Mouse (Mus musculus) cerebellum, postnatal 10 days (tissue): ENCODE measurements around the gene Fam189b.
"Not testable (repeated sequence)": the region's sequence is repeated elsewhere in the genome, so short reads cannot be mapped to it uniquely, and the experiment has no call there.

ENCODE experiments used
- DNase-seq, 2 experiments: peaks; one replicate each; pipeline ENCODE4 v3.0.0; 2021; ENCODE audit warnings: mixed read lengths in 2 of 2

Fam189b gene

DNA sequence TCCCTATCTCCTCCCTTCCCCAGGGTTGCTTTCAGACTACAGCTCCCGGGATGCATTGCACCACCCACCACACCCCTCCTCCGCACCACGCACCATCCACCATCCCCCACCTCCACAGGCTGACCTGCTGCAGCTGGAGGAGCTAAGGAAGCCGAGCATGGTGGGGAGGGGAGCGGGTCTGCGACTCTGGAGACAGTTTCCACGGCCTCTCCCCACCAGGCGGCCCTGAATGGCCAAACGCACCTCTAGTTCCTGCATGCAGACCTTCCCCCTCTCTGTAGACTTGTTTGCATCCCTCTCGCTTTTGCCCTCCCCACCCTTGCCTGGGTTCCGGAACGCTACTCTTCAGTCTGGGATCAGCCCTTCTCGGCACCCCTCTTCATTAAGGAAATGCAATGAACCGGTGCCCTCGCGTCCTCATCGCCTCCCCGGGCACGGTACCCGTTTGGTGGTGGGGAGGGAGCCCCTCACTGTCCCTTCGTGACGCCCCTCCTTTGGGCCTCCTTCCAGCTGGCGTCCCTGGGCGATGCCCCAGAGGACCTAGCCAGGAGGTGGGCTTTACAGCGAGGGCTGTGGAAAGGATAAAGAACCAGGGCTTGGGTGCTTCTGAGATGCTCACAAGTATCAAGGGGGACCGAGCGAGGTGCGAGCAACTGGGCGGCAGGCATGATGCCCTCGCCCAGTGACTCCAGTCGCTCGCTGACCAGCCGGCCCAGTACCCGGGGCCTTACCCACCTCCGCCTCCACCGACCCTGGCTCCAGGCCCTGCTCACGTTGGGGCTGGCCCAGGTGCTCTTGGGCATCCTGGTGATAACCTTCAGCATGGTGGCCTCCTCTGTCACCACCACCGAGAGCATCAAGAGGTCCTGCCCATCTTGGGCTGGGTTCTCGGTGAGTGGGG, at the start of gene Fam189b:
Gene Fam189b, plus strand, starts transcription at position 86 of the 901 bp plus-strand sequence.
- peak; percentile 93 to 96 for DNase-seq

DNA sequence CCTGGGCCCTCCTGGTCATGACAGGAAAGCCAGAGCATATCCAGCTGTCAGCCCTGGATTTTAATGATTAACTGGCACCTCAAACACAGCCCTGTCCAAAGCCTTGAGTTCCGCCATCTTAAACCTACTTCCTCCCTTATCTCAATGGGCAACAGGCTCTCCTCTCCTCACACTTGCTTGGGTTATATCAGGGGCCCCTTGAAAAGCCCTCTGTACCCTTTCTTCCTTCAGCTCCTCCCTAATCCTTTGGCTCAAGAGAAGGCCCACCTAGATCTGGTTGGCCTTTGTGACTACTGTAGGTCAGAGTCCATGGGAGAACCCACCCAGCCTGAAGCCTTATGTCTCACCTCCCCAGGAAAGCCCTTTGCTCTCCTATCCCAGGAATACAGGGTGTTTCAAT, 49.2 kb upstream of the Fam189b start:
- no peak for DNase-seq

DNA sequence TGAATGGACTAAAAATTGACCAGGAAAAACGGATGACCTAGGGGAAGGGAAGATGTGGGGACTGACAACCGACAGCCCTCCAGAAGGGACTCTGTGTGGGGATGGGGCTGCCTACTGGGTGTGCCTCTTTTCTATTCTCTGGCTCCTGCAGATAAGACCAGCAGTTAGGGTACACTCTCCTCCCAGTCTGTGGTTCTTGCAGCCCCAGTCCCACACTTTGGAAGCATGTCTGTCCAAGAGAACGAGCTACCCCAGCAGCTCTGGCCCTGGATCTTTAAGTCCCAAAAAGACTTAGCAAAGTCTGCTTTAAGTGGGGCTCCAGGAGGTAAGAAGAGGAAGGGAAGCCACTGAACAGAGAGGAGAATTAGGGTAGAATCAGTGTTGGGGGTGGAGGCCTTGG, 47.0 kb upstream of the Fam189b start, which contains the start of gene Pklr:
Gene Pklr, plus strand, starts transcription at position 185 of the 400 bp plus-strand sequence.
- no peak for DNase-seq

DNA sequence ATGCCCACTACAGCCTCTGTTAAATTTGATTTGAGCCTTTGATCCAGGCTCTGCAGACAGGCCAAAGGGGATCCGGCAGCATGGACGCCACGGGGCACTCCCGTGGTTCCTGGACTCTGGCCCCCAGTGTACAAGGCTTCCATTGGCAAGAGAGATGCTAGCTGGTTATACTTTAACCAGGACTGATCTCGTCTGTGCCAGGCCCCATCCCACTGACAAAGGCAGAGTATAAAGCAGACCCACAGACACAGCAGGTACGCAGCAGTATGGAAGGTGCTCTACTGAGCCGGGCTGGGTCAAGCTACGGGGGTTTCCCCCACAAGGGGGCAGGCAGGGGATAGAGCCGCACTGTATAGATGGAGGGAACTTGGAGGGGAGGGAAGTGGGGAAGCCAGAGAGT, 46.6 kb upstream of the Fam189b start:
- no peak for DNase-seq

DNA sequence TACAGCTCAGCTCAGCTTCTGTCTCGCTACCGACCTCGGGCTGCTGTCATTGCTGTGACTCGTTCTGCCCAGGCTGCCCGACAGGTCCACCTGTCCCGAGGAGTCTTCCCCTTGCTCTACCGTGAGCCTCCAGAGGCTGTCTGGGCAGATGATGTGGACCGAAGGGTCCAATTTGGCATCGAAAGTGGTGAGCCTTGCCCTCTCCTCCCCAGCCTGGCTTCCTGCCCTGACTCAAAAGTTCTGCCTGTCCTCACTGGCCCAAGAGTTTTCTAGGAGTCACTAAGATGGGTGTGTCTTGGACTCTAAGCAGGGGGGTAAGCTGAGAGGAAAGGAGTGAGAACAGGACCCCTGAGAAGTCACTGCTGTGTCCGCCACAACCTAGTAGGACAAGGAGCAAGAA, 38.1 kb upstream of the Fam189b start:
- DNase-seq = no peak

DNA sequence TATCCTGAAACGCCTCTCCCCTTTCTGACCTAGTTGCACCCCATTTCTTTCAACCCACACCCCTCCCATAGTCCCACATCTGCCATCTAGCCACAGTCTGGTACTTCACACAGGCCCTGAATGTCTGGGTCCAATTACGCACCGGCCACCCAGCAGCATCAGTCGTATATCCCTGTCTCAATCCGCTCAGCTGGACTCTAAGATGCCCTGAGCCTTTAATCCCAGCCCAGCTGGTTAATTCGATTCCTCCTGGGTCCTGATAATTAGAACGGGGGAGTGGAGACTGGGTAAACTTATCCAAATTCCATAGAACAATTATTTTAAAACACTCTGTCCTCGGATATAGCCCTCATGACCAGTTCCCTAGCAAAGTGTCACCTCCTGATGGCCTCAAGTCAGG, 37.4 kb upstream of the Fam189b start:
- DNase-seq = no peak

DNA sequence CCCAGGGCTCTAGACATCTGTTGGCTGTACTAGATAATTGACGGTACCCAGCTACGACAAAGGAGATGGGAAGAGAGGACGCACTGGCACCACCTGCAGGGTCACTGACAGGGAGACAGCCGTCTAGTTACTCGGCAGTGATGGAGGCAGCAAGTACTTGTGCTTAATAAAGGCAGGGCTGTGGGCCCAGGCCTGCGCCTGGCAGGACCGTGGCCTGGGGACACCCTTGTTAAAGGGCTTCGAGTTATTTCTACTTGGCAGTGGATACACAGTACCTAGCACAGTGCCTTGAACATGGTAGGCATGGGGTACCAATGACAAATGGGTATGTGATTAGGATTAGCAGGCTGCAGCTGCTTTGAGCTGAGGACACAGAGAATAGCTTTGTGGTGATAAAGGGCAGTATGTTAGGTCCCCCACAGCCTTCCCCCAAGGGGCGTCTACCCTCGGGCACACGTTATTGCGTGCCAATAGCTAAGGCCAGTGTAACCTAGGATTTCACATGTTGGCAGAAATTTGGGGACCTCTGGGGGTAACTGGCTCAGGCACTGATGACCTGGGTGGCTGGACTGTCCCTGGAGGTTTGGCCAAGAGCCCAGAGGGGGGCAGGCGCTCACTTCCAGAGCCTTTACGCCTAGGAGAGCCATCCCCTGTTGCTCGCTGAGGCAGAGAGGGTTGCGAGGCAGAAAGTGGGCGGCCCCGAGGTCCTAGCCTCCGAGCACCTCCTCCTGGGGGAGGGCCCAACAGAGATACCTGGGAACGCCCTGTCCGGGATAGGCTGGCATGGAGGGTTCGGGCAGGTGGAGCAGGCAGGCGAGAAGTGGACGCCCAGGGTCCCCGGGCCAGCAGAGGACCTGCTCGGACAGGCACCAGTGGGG, 35.6 kb upstream of the Fam189b start:
- DNase-seq = peak in 1 of 2 experiments; percentile 20

DNA sequence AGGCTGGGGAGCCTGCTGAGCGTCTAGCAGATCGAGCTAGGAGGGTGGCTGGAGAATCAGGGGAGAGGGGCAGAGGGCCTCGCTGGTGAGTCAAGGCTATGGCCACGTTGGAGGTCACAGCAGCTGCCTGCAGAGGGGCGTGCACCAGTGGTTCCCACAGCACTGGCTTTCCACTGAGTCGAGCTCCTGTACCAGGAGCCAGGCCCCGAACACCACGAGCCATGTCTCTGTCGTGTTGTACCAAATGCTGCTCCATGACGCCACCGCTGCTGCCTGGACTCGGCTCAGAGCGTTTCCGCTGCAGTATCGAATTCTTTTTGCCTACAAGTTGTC, 35.0 kb upstream of the Fam189b start:
- DNase-seq = no peak

DNA sequence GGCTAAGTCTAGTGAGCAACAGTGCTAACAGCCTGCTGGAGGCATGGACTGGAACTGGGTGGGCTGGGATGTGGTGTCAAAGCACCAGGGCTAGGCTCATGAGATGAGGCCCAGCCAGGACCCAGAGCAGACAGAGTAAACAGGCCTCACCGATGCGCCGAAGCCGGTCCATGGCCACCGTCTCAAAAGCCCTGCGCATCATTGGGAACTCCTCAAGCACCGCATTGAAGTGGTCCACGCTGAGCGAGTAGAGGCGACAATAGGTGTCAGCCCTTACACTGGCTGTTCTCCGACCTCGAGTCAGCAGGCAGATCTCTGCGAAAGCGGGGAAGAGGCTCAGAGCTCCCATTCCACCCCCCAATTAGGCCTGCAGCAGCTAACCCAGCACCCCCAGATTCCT, 34.4 kb upstream of the Fam189b start:
- no peak for DNase-seq

DNA sequence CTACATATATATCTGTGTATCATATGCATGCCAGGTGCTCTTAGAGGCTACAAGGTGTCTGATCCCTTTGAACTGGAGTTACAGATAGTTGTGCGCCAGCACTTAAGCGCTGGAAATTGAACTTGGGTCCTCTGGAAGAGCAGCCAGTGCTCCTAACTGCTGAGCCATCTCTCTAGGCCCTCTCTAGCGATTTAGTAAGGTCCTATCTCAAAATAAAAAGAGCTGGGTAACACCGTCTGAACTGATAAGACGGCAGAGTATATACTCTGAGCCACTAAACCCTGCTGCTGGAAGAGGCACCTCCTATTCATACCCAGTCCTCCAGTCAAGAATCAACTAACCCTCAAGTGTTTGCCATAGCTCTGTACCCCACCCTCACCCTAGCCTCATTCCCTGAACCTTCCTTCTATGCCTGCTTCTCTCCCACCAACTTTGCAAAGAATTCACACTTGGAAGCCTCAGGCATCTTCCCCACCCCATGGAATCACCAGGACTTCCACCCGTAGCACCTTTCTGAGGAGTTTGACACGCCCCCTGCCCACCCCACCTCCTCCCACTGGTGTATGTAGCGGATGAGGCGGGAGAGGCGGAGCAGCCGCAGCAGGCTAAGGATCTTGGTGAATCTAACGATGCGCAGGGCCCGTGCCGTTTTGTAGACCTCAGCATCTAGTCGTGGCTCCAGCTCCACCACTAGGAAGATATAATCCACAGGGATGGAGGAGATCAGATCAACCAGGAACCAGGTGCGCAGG, 30.7 kb upstream of the Fam189b start:
- DNase-seq = no peak

DNA sequence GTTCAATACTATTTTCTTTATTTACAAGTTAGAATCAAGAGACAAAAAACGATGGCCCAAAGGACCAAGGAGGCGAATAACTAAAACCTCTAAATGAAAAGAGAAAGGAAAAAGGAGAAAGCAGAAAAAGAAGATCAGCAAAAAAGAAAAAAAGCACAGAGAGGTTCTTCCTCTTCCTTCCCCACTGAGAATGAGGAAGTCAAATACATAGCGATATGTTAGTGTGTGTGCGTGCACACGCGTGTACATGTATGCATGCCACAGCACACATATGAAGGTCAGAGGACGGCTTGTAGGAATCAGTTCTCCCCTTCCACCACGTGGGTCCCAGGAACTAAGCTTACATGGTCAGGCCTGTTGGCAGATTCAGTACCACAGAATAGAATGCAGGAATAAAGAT, 26.0 kb upstream of the Fam189b start:
- no peak for DNase-seq

DNA sequence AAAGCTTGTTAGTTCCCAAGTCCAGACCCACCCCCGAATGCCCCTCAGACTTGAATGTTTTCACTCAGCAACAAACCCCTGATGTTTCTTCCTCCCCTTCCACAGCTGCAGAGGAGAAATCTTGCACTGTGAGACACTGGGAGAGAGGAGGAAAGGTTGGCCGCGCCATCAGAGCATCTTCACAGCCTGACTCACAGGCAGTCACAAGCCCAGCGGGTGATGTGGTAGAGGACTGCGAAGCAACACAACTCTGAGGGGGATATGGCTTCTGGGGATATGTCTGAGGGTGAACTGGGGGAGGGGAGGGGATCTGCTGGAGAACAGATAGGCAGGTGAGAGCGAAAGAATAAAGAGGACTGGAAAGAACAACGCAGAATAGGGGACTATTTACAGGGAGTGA, 24.3 kb upstream of the Fam189b start:
- DNase-seq = peak in 1 of 2 experiments; percentile 24

DNA sequence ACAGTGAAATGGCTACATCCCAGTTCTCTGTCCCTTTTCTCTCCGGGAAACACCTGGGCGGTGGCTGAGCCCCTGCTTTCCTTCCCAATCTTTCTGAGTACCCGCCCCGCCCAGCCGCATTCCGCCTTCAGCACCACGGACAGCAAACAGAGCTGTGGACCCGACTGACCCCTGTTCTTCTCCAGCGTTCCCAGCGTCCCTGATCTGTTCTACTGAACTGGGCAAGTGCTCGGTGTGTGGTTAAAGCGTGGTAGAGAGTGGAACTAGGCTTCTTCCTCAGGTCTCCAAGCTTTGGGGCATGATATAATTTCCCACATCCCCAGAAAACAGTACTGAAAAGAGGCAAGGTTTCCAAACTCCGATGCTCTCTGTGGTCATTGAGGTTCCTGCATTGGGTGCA, 23.7 kb upstream of the Fam189b start:
- peak in 1 of 2 experiments; percentile 30 for DNase-seq

DNA sequence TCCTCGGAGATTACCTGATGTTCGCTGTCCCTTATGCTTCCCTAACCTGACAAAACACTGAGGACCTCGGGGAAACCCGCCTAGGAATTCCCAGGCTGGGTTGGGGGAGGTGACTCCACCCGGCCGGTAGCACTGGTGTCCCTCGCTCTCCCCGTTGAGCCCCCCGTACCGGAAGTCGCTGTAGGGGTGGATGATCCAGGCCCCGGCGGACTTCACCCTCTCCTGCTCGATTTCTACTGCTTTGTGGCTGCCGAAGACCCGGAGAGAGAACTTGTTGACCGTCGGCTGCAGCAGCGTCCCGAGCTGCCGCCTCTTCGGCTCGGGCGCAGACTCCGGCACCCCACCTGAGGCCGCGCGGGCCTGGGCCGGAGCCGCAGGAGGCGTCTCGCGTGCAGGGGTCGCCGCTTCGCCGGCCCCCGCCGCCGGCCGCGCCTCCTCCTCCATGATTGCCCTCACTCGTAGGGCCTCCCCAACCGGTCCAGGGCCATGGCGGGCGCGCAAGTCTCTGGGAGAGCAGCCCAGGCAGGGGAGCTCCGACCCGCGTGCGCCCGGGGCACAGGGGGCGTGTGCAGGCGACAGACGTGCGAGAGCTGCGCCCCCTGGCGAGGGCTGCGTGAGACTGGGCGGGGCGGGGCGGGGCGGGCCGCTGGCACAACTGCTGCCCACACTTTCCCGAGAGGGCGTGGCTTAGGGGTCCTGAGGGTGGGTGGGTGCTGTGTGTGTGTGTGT, 23.2 kb upstream of the Fam189b start, which contains the start of gene Hcn3:
Gene Hcn3, minus strand, starts transcription at position 581 of the 729 bp plus-strand sequence.
- DNase-seq = peak; percentile 89

DNA sequence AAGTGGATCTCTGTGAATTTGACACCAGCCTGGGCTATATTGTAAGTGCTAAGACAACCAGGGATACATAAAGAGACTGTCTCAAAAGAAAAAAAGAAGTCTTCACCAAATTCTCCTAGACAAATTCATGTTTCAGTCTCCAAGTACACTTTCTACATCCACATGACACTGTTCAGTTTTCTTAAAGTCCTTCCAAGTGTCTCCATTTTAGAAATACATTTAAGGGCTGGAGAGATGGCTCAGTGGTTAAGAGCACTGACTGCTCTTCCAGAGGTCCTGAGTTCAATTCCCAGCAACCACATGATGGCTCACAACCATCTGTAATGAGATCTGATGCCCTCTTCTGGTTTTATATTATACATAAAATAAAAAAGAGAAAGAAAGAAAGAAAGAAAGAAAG, 21.7 kb upstream of the Fam189b start:
- not testable (repeated sequence) for DNase-seq

DNA sequence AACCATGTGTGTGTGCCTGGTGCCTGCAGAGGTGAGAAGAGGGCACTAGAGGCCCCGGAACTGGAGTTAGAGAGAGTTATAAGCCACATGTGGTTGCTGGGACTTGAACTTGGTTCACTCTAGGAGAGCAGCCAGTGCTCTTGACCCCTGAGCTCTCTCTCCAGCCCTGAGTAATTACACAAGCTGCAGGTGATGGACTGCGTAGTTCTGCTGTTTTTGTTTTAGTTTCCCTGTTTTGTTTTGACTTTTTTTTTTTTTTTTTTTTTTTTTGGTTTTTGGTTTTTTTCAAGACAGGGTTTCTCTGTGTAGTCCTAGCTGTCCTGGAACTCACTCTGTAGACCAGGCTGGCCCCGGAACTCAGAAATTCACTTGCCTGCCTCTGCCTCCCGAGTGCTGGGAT, 21.2 kb upstream of the Fam189b start:
- no peak for DNase-seq

DNA sequence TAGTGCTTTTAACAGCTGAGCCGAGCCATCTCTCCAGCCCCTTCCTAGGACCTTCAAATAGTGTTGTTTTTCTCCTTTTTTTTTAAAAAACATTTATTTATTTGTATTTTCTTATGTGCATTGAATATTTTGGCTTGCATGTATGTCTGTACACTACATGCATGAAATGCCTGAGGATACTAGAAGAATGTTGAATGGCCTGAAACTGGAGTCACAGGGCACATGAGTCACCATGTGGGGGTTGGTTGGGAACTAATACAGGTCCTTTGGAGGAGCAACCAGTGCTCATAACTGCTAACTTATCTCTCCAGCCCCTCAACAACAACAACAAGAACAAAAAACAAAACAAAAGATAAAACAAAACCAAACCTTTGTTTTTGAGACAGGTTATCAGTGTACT, 19.8 kb upstream of the Fam189b start:
- no peak for DNase-seq

DNA sequence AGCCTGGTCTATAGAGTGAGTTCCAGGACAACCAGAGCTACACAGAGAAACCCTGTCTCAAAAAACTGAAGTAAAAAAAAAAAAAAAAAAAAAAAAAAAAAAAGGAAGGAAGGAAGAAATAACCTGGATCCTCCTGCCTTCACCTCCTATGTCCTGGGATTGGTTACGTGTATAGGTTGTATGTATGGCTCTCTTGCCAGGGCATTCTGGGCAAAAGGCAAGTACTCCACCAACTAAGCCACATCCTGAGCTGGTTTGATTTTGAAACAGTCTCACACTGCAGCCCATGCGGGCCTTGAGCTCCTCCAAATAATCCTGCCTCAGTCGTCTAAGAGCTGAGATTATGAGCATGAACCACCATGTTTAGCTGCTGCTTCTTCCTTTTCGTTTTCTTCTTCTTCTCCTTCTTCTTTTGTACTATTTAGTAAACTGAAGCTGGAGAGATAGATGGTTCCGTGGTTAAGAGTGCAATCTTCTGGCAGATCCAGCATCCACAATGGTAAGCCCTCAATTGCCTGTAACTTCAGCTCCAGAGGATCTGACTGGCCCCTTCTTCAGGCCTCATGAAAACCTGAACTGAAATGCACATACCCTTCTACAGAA, 19.2 kb upstream of the Fam189b start:
- no peak for DNase-seq

DNA sequence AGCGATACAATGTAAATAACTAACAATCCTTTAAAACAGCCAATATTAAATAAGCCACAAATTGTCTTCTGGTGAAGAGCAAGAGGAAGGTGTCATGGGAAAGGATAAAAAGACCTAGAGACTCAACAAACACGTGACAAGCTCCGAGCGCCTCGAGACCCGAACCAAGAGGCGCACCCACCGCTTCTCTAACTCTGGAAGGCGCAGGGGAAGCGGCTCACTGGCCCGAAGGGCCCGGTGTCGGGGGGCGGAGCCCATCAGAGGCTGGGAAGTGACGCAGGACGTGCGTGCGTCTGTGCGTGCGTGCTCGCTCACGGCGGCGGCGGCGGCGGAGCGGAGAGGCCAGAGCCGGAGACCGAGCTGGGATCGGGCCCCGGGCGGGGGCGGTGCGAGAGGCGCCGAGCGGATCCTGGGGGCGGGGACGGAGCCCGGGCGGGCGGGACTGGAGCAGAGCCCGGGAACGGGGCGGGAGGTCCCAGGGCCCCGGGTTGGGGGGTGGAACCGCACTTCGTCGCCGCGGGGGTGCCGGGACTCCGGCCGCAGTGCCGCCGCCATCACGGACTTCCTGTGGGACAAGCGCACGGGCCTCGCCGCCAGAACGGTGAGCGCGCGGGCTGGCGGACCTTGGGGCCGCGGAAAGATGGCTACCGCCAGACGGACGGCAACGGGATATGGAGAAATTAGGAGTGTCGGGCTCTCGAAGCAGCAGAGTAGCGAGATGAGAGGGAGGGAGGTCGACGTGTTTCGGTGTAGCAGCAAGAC, 18.3 kb upstream of the Fam189b start, which contains the start of gene Clk2:
Gene Clk2, plus strand, starts transcription at position 290 of the 762 bp plus-strand sequence.
- peak; percentile 95 to 97 for DNase-seq

DNA sequence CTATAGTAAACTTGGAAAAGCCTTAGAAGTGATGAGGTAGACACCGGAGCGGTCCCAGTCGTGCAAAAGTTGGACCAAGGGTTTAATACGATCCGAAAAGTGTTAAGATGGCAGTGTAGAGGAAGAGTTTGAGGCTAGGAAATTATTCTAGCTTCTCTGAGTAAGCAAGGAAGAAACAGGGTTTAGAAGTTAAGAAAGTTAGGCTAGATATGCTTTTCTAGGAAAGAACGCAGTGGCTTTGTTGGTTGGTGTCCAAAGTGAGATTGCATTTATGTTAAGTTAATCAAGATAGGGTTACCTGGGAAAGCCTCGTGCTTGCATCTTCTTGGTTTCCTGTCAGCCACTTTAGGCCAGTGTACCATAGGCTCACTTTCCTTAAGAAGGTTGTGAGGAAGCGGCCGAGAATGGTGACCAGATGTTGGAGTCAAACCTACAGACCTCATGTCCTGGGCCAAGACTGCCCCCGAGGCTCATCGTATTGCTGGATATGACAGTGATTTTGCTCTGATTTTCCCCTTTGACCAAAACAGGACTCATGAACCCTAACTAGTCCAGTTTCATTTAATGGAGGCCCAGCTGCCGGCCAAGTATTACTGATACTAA, 17.6 kb upstream of the Fam189b start:
- no peak for DNase-seq
